In genomic region chr4:108300670-108301373, GRCm38 (mm10) we compare ENCODE assay signal across 7 mouse cellular contexts. TPM values are rescaled to one million over a fixed set of nuclear protein-coding genes. Genes with fewer than 3 reads are reported as not detected.
DNase-seq lines count a peak whose midpoint lies in the region; ATAC-seq lines count a peak whose summit lies in the region.

Gene Zyg11b (minus strand): TSS chr4:108301096.

- intact Hi-C loops in gastrocnemius, postnatal 14 days (cut with DNase I; ENCODE audit: low total_unique reads): no loop called here
- intact Hi-C loops in left cerebral cortex, postnatal 25 days (cut with DNase I): no loop called here

- under 1% methylated on average over 55 of the region's 58 CpGs for whole genome bisulfite sequencing in midbrain, embryonic 10.5 days

- peak within 1 kb of the TSS; percentile 97 for H3K27ac ChIP-seq in midbrain, embryonic 10.5 days (replicated peaks)

- DNase-seq in adrenal gland, adult 18-20 months (ENCODE audit: low spot score in 2 of 2): peak; percentile 85 to 87
- DNase-seq in embryo, embryonic 10.5 days (ENCODE audit: low spot score): peak; percentile 97
- DNase-seq in gastrocnemius, postnatal 14 days: peak; percentile 92
- peak; percentile 86 to 90 for DNase-seq in left cerebral cortex, postnatal 25 days (ENCODE audit: low spot score in 2 of 2)
- DNase-seq in midbrain, embryonic 10.5 days (ENCODE audit: low spot score): peak; percentile 97
- DNase-seq in right cerebral cortex, postnatal 4 days: peak; percentile 89

- peak; percentile 88 for ATAC-seq in inflammation-experienced regulatory T-cells, adult 6 months

- peaks cover 7% of the 10 kb centered on the region; the same call in 1 of the 2 replicates for H3K9me3 ChIP-seq in midbrain, embryonic 10.5 days (replicated peaks)

- H3K4me1 ChIP-seq in midbrain, embryonic 10.5 days: peaks cover 25% of the 10 kb centered on the region

- H3K4me3 ChIP-seq in midbrain, embryonic 10.5 days: peak within 1 kb of the TSS; percentile 81

- peaks cover 16% of the 10 kb centered on the region for H3K36me3 ChIP-seq in midbrain, embryonic 10.5 days

- no peaks in the 10 kb centered on the region for H3K27me3 ChIP-seq in midbrain, embryonic 10.5 days (ENCODE audit: low read depth, poor library complexity, severe bottlenecking)

RNA-seq across cellular contexts. Expression of gene Zyg11b, which starts in this region (rescaled TPM):
- 10 to 100 TPM; 28.8 to 43.9 TPM for total RNA-seq in adrenal gland, adult 18-20 months (2021)
- 10 to 100 TPM; 37.7 to 38.7 TPM for total RNA-seq in gastrocnemius, postnatal 14 days (2021)
- 10 to 100 TPM in 2 of 3 experiments, 1 to 10 TPM in 1; 7.5 to 14.1 (median 12.2) TPM for polyA plus RNA-seq in inflammation-experienced regulatory T-cells, adult 6 months (2017; shearing (Covaris generic))
- total RNA-seq in left cerebral cortex, postnatal 25 days (2021): 100 to 1,000 TPM; 107 TPM
- 13.2 and 18.5 TPM in 2 replicates for polyA plus RNA-seq in midbrain, embryonic 10.5 days (2016; fragmentation: Nextera tagmentation; extraction: Ambion mirVana)

Comparison
In these comparisons a context has a peak if more than half of its experiments do, and no peak if none do; other contexts are left out.
1. Peak in every context shown above with its lines: DNase-seq, ATAC-seq, H3K4me3 ChIP-seq and H3K27ac ChIP-seq.